Mouse (Mus musculus) thymus, adult 2 months (tissue): ENCODE results near the gene Ell.

Source experiments
- CTCF ChIP-seq: fragments of 200-500 bp; IDR thresholded peaks from 2 replicates; pipeline ENCODE4 v1.5.1; 2012; ENCODE audit warnings: mild to moderate bottlenecking, control low read depth, low read length, moderate library complexity, borderline replicate concordance; ENCODE audit not compliant: control insufficient read depth, poor library complexity, insufficient read depth; ENCODE audit errors: extremely low read depth
- POLR2A ChIP-seq: fragments of 200-500 bp; IDR thresholded peaks from 2 replicates; pipeline ENCODE4 v1.6.1; 2012; ENCODE audit warnings: mild to moderate bottlenecking, low read length, control low read depth, moderate library complexity; ENCODE audit not compliant: control insufficient read depth, poor library complexity, insufficient read depth; ENCODE audit errors: extremely low read depth

GRCm38 (mm10) chr8:70552836-70553235 lies 13.6 kb downstream of the Ell start:
- no peak for TF ChIP-seq CTCF
- TF ChIP-seq POLR2A, result no peak
